Mouse (Mus musculus) lung, adult 18-20 months (tissue): ENCODE results near the gene Chsy1.
"Not testable (repeated sequence)": the region's sequence is repeated elsewhere in the genome, so short reads cannot be mapped to it uniquely, and the experiment has no call there.

Experiments used
- DNase-seq, 2 experiments: peaks; one replicate each; pipeline ENCODE4 v3.0.0; 2022; ENCODE audit warnings: mixed read lengths in 2 of 2

Chsy1 gene

DNA sequence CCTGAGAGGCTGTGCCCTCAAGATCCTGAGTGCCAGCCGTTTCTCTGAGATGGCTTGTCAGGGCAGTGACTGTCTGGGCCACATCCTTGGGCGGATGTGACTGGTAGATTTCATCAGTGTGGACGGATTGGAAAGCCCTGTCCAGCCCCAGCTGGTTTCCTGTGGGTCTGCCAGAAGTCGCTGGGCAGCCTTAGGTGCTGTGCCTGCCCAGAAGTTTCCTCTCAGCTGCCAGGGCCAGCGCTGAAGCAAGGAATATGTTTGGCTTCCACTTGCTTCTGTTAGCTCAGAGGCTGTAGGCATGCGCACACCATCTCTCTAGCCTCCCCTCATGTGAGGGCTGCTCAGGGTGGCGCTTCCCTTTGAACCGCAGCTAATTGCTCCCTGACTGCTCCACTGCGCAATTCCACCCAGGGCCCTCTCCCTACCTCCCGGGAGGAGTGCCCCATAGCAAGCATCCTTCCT, 69.8 kb downstream of the Chsy1 start:
- DNase-seq = peak; percentile 54 to 67

DNA sequence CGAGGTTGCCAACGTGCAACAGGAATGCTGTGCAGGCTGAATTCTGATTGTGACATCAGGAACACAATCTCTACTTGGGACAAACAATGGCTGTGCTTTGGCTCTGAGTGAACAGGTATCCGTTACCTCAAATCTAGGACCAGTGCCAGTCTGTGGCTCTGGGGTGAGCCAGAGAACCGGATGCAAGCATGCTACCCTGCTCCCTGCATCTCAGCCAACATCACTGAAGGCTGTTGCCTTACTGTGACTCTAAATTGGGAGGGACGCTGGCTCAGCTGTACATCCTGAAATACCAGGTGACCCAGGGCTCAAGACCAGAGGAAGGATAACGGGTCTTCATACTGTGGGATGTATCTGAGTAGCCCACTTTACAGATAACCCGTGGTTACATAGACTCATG, 70.4 kb downstream of the Chsy1 start:
- no peak for DNase-seq

GRCm38 (mm10) chr7:66180260-66180659, 70.9 kb downstream of the Chsy1 start:
- DNase-seq = no peak

DNA sequence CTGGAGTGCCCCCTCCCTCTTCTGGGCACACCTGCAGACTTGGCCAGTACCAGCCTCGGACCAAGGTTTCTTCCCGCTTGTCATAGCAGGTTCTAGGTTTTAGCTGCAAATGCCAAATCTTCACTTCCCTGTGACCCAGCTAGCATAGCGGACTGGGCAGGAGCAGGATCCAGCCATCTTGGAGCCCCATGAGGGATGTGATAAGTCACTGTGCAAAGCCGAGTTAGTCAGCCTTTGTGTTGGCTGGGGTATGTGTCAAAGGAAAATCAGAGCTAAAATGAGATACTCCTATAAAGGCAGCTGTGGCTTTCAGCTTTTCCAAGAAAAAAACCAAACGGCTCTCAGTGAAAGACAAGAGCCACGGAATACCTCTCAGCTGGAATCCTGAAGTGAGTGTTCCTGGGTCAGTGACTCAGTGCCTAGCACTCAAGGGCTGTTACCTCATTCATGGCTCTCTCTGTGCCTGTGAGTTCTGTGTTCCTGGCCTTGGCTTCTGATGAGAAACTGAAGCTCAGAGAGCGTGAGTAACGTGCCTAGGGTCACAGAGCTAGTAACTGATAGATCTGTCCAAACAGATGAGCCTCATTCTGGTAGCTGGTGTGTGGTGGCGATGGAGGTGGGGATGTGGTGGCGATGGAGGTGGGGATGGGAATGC, 71.5 kb downstream of the Chsy1 start:
- no peak for DNase-seq

DNA sequence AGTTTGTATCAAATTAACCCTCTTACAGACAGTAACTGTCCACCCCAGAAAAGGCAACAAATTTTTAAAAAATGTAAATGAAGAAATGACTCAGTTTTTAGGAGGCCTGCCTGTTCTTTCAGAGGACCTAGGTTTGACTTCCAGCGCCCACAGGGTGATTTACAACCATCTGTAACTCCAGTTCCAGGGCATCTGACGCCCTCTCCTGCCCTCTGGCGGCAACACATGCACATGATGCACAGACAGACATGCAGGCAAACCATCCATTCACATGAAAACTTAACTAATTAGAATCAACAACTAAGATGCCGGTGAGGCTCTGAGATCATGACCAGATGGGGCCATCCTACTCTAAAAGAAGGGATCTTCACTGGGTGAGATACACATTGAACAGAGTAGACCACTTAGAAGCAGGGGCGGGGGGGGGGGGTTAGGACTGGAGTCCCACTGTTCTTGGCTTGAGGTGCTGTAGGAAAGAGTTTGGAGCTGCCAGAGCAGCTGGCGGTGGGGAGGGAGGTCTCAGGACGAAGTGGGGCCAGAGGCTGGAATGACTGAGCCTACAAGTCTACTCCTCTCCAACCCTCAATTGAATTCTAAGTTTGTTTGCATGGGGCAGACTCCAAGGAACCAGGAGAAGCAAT, 72.9 kb downstream of the Chsy1 start:
- DNase-seq = no peak

DNA sequence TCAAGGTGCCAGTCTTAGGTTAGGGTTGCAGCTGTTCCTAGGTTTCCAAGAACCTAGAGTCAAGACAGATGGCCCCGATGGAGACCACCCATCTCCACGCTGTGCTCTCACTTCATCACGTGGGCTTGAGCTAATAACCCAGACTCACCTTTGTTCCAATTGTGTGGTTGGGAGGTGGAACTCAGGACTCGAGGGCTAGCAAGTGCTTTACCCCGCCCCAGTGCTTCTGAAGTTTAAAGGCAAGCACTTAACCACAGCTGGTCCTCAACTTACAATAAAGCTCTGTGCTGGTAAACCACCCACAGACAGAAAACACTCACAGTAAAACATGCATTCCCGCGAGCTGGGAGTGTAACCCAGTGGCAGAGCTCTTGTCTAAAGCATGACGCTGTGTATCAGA, 74.1 kb downstream of the Chsy1 start:
- DNase-seq = peak; percentile 57 to 68

- no peak for DNase-seq
Observed at GRCm38 (mm10) chr7:66184026-66184425, 74.7 kb downstream of the Chsy1 start.

GRCm38 (mm10) chr7:66185370-66185769, 76.1 kb downstream of the Chsy1 start:
- DNase-seq = no peak

DNA sequence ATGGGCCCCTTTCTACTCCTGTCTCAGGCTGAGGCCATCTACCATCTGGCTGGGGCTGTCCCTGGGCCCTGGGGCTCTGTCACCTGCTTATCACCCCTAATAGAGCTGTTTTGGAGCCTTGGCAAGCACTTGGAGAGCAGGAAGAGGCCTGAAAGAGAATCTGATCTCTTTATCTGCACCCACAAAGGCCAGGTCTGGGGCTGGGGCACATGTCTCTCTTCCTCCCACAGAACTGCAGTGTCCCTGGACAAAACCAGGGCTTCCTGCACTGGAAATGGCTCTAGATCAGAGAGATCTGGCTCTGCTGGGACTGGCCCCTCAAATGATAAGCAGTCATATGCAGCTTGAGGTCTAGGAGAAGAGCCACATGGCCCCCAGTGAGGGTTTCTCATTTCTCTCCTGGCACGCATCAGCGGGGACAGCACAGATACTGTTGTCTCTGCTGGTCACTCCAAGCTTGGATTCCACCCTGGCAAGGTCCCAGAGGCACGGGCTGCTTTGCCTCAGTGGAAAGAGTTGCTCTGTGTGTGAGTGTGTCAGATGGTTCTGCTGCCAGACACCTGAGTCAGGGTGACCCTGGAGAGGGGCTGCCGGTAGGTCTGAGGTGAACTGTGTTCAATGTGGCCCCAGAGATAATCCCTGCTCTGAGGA, 78.4 kb downstream of the Chsy1 start:
- DNase-seq = no peak

DNA sequence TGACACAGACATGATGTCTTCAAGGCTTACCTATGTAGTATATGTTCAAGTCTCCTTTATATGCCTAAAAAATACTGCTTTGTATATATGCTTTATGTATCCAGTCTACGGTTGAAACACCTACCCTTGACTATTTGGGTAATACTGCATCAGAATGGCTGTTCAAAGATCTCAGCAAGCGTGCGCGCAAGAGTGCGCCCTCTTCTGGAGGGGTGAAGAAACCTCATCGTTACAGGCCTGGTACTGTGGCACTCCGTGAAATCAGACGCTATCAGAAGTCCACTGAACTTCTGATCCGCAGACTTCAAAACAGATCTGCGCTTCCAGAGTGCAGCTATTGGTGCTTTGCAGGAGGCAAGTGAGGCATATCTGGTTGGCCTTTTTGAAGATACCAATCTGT, 81.1 kb downstream of the Chsy1 start:
- not testable (repeated sequence) for DNase-seq

- DNase-seq = no peak
Observed at GRCm38 (mm10) chr7:66194511-66194910, 85.2 kb downstream of the Chsy1 start.

DNA sequence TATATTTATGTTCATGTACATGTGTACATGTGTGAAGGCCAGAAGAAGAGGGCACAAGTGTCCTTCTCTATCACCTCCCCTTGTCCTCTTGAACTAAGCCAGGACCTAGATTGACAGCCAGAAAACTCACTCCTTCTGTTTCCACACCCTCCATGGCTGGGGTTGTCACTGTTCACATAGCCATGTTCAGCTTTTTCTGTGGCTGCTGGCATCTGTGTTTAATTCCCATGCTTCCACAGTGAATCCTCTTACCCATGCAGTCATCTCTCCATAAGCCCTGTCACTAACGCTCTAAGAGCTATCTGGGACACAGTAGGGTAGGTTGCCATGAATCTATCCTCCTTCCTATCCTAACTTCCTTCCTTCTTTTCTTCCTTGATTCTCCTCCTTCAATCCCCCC, 86.6 kb downstream of the Chsy1 start:
- no peak for DNase-seq

DNA sequence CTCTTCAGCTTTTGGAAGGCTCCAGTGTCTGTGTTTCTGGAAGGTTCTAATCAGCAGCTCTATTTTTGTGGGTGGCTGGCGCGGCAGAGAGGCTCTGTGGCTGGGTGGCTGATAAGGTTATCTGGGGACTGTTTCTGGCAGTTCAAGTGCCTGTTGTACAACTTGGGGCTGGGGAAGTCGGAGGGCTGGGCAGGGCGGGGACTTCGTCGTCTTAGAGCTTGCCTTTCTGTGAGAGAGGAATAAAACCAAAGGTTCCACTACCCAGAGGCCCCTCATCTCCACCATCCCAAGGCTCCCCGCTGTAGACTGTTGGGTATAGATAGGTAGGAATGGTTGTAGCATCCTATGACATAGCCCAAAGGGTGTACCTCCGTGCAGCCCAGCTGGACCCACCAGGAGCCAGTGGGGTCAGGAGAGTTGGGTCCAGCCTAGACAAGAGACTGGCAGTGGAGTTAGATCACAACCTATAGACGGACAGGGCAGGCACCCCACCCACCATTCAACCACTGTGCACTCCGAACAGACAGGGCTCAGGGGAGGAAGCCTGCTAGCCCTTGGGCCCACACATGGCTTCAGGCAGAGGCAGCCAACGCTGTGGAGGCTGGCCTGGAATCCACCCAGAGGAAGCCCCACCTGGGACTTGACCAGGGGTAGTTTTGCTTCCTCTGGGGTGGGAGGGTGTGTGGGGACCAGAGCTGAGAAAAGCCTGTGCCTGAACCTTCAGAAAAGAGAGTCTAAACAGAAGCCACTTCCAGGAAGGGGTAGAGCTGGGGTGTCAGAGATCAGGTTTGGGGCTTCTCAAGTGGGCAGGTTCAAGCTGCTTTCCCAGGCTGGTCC, 87.5 kb downstream of the Chsy1 start:
- no peak for DNase-seq

DNA sequence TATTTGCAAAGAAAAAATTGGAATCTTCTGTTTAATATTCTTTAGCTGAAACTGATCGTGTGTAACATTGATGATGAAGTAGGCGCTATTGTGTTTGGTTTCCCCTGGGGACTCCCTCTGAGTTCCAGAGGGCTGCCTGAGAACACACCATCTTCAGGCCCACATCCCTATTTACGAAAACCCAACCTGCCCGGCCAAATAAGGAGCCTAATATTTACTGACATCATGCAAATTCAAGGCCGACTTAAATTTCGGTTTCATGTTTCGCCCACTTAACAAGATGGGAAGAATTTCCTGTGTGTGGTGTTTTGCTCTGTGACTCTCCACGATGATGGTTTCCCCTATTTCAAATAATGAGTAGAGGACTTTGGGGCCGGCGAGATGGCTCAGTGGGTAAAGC, 89.1 kb downstream of the Chsy1 start:
- no peak for DNase-seq

GRCm38 (mm10) chr7:66199391-66199831, 90.1 kb downstream of the Chsy1 start:
- DNase-seq = peak in 1 of 2 experiments; percentile 34

- no peak for DNase-seq
Observed at GRCm38 (mm10) chr7:66200383-66200782, 91.1 kb downstream of the Chsy1 start.

GRCm38 (mm10) chr7:66200791-66201450, 91.6 kb downstream of the Chsy1 start:
- DNase-seq = no peak

GRCm38 (mm10) chr7:66201657-66202056, 92.3 kb downstream of the Chsy1 start:
- no peak for DNase-seq

- no peak for DNase-seq
Observed at GRCm38 (mm10) chr7:66209920-66210319, 100.6 kb downstream of the Chsy1 start.

DNA sequence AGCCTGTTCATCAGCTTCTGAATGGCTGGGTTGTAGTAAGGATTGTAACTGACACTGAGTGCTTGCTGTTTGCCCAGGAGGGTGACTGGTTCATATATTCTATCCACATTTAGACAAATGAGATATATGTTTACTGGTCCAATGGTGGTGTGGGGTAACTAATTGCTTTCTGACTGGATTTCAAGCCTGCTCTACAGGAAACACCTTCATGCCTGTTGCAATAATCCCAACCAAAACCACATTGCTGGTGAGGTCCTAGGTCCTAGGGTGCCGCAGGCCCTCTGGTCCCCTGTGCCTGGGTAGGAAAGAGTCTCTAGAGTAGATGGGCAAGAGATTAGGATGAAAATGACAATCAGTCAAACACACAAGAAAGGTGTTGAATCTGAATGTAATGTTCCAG, 103.6 kb downstream of the Chsy1 start:
- no peak for DNase-seq

GRCm38 (mm10) chr7:66214477-66214876, 105.2 kb downstream of the Chsy1 start:
- no peak for DNase-seq

- no peak for DNase-seq
Observed at GRCm38 (mm10) chr7:66215911-66216310, 106.6 kb downstream of the Chsy1 start.

- no peak for DNase-seq
Observed at GRCm38 (mm10) chr7:66217011-66217410, 107.7 kb downstream of the Chsy1 start.
